Mouse (Mus musculus) heart, adult 2 months (tissue): ENCODE measurements around the gene Trappc3.

Source experiments
- CTCF ChIP-seq: fragments of 200-600 bp; IDR thresholded peaks from 2 replicates; pipeline ENCODE4 v1.8.1; 2022; ENCODE audit warnings: antibody characterized with exemption, mild to moderate bottlenecking, moderate library complexity
- EP300 ChIP-seq: fragments of 200-500 bp; IDR thresholded peaks from 2 replicates; pipeline ENCODE4 v1.6.1; 2011; ENCODE audit warnings: low read depth, low read length, control low read depth; ENCODE audit not compliant: insufficient read depth
- POLR2A ChIP-seq: fragments of 200-500 bp; IDR thresholded peaks from 2 replicates; pipeline ENCODE4 v1.6.1; 2011; ENCODE audit warnings: mild to moderate bottlenecking, low read depth, low read length, control low read depth; ENCODE audit not compliant: insufficient read depth

DNA sequence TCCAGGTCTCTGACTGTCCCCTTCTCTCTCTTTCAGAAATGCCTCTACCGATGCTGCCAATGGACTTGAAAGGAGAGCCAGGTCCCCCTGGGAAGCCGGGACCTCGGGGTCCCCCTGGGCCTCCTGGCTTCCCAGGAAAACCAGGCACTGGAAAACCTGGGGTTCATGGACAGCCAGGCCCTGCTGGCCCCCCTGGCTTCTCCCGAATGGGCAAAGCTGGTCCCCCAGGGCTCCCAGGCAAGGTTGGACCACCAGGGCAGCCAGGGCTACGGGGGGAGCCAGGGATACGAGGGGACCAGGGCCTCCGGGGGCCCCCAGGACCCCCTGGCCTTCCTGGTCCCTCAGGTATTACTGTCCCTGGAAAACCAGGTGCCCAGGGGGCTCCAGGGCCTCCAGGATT is 48.2 kb downstream of the Trappc3 start:
- no peak for TF ChIP-seq CTCF
- TF ChIP-seq EP300, result no peak
- TF ChIP-seq POLR2A, result no peak
